Mouse (Mus musculus) CH12.LX (cell line): ENCODE results near the gene Rccd1. TPM values are rescaled to one million over a fixed set of nuclear protein-coding genes. Genes with fewer than 3 reads are reported as not detected.

Experiments
- DNase-seq: peaks from one replicate; pipeline ENCODE4 v3.0.0-alpha.2; 2013; ENCODE audit errors: extremely low read depth
- H3K27ac ChIP-seq: 2 replicates; pipeline ENCODE4 v1.5.1; 2012; ENCODE audit warnings: low read depth, mild to moderate bottlenecking, control low read depth, moderate library complexity; ENCODE audit not compliant: insufficient read depth
- H3K27me3 ChIP-seq: replicated peaks from 2 replicates; pipeline ENCODE3; 2012; ENCODE audit warnings: inconsistent platforms
- H3K36me3 ChIP-seq, 2 experiments: replicated peaks in 1 of 2; 2 replicates each; pipeline versions ENCODE3 to v1.6.1; 2012; ENCODE audit warnings: inconsistent platforms in 1 of 2, low read length in 1 of 2, mild to moderate bottlenecking in 1 of 2, mixed read lengths in 1 of 2, moderate library complexity in 1 of 2; ENCODE audit not compliant: control insufficient read depth in 1 of 2, insufficient read depth in 1 of 2
- H3K4me1 ChIP-seq, 2 experiments: 2 replicates each; pipeline ENCODE4 v1.6.1; 2012; ENCODE audit warnings: inconsistent platforms in 1 of 2, moderate library complexity in 1 of 2; ENCODE audit not compliant: insufficient read depth in 2 of 2, control insufficient read depth in 1 of 2
- H3K4me2 ChIP-seq: 2 replicates; pipeline ENCODE4 v1.6.1; 2012; ENCODE audit warnings: low read depth, mild to moderate bottlenecking, control low read depth; ENCODE audit not compliant: poor library complexity, insufficient read depth, severe bottlenecking
- H3K4me3 ChIP-seq, 3 experiments: fragments of 150-350 bp in 1 of 3; sonication (generic) in 1 of 3; replicated peaks in 1 of 3; 2 replicates each; pipeline versions ENCODE3 to v1.5.1; 2011 to 2012; ENCODE audit warnings: low read depth in 2 of 3, low read length in 2 of 3, mild to moderate bottlenecking in 2 of 3, moderate library complexity in 2 of 3, control low read depth in 1 of 3, improper control_type of control experiment in 1 of 3, inconsistent platforms in 1 of 3, mixed read lengths in 1 of 3; ENCODE audit not compliant: poor library complexity in 1 of 3
- H3K79me2 ChIP-seq: replicated peaks from 2 replicates; pipeline ENCODE4 v1.6.1; 2012; ENCODE audit warnings: mild to moderate bottlenecking, moderate library complexity; ENCODE audit not compliant: control insufficient read depth, poor library complexity, insufficient read depth, severe bottlenecking; ENCODE audit errors: extremely low read depth
- H3K9ac ChIP-seq: 2 replicates; pipeline ENCODE4 v1.6.1; 2012; ENCODE audit warnings: low read depth, mild to moderate bottlenecking, control low read depth, moderate library complexity; ENCODE audit not compliant: insufficient read depth
- H3K9me3 ChIP-seq: replicated peaks from 2 replicates; pipeline ENCODE3; 2012; ENCODE audit warnings: low read length, inconsistent platforms, mixed read lengths
- CHD1 ChIP-seq: IDR thresholded peaks from 2 replicates; pipeline ENCODE4 v1.6.1; 2012; ENCODE audit warnings: low read depth, low read length, improper control_type of control experiment, inconsistent platforms
- CHD2 ChIP-seq: IDR thresholded peaks from 2 replicates; pipeline ENCODE4 v1.6.1; 2011; ENCODE audit warnings: low read length, improper control_type of control experiment
- CTCF ChIP-seq, 2 experiments: IDR thresholded peaks in 1 of 2; conservative IDR thresholded peaks in 1 of 2; 2 replicates each; pipeline ENCODE4 v1.5.1; 2011 to 2012; ENCODE audit warnings: low read depth in 2 of 2, low read length in 2 of 2, improper control_type of control experiment in 1 of 2, inconsistent platforms in 1 of 2, mild to moderate bottlenecking in 1 of 2, moderate library complexity in 1 of 2
- ELF1 ChIP-seq: IDR thresholded peaks from 2 replicates; pipeline ENCODE4 v1.6.1; 2014; ENCODE audit warnings: low read depth, mild to moderate bottlenecking, inconsistent platforms, low read length, improper control_type of control experiment
- ETS1 ChIP-seq: conservative IDR thresholded peaks from 2 replicates; pipeline ENCODE4 v1.6.1; 2012; ENCODE audit warnings: low read depth, mild to moderate bottlenecking, inconsistent platforms, low read length, improper control_type of control experiment, moderate library complexity
- GABPA ChIP-seq: IDR thresholded peaks from 2 replicates; pipeline ENCODE4 v1.6.1; 2012; ENCODE audit warnings: low read depth, low read length, improper control_type of control experiment, inconsistent platforms; ENCODE audit not compliant: insufficient replicate concordance
- IRF4 ChIP-seq: IDR thresholded peaks from 2 replicates; pipeline ENCODE4 v1.6.1; 2014; ENCODE audit warnings: low read depth, mild to moderate bottlenecking, inconsistent platforms, low read length, improper control_type of control experiment
- JUN ChIP-seq: IDR thresholded peaks from 2 replicates; pipeline ENCODE4 v1.6.1; 2011; ENCODE audit warnings: low read depth, mild to moderate bottlenecking, low read length, improper control_type of control experiment, moderate library complexity; ENCODE audit not compliant: insufficient read depth
- MAFK ChIP-seq: IDR thresholded peaks from 2 replicates; pipeline ENCODE4 v1.6.1; 2011; ENCODE audit warnings: low read length, improper control_type of control experiment; ENCODE audit not compliant: insufficient replicate concordance
- MAX ChIP-seq: IDR thresholded peaks from 2 replicates; pipeline ENCODE4 v1.6.1; 2011; ENCODE audit warnings: low read length, improper control_type of control experiment
- MYC ChIP-seq: IDR thresholded peaks from 2 replicates; pipeline ENCODE4 v1.6.1; 2011; ENCODE audit warnings: low read depth, mild to moderate bottlenecking, improper control_type of control experiment, low read length
- NELFE ChIP-seq: IDR thresholded peaks from 2 replicates; pipeline ENCODE4 v1.6.1; 2011; ENCODE audit warnings: low read depth, low read length, improper control_type of control experiment
- POLR2A ChIP-seq: IDR thresholded peaks from 2 replicates; pipeline ENCODE4 v1.6.1; 2011; ENCODE audit warnings: low read depth, mild to moderate bottlenecking, improper control_type of control experiment, low read length
- POLR2AphosphoS2 ChIP-seq: IDR thresholded peaks from 2 replicates; pipeline ENCODE4 v1.6.1; 2011; ENCODE audit warnings: low read depth, low read length, improper control_type of control experiment
- RCOR1 ChIP-seq: conservative IDR thresholded peaks from 2 replicates; pipeline ENCODE4 v1.6.1; 2012; ENCODE audit warnings: low read depth, mild to moderate bottlenecking, inconsistent platforms, low read length, improper control_type of control experiment
- SIN3A ChIP-seq: IDR thresholded peaks from 2 replicates; pipeline ENCODE4 v1.6.1; 2012; ENCODE audit warnings: low read length, improper control_type of control experiment, inconsistent platforms
- SMC3 ChIP-seq: IDR thresholded peaks from 2 replicates; pipeline ENCODE4 v1.6.1; 2011; ENCODE audit warnings: low read depth, low read length, improper control_type of control experiment
- TBP ChIP-seq: conservative IDR thresholded peaks from 2 replicates; pipeline ENCODE4 v1.6.1; 2011; ENCODE audit warnings: low read depth, low read length, improper control_type of control experiment
- TCF12 ChIP-seq: IDR thresholded peaks from 2 replicates; pipeline ENCODE4 v1.6.1; 2014; ENCODE audit warnings: low read depth, mild to moderate bottlenecking, inconsistent platforms, low read length, improper control_type of control experiment
- USF2 ChIP-seq: conservative IDR thresholded peaks from 2 replicates; pipeline ENCODE4 v1.6.1; 2011; ENCODE audit warnings: low read depth, low read length, improper control_type of control experiment
- ZC3H11A ChIP-seq: IDR thresholded peaks from 2 replicates; pipeline ENCODE4 v1.6.1; 2012; ENCODE audit warnings: low read depth, mild to moderate bottlenecking, inconsistent platforms, low read length, improper control_type of control experiment
- ZKSCAN1 ChIP-seq: IDR thresholded peaks from 2 replicates; pipeline ENCODE4 v1.6.1; 2012; ENCODE audit warnings: low read depth, inconsistent platforms, low read length, improper control_type of control experiment, borderline replicate concordance
- ZMIZ1 ChIP-seq: IDR thresholded peaks from 2 replicates; pipeline ENCODE4 v1.6.1; 2012; ENCODE audit warnings: low read depth, mild to moderate bottlenecking, inconsistent platforms, low read length, improper control_type of control experiment
- dilution Hi-C: fragments of 300-500 bp; cut with MboI; formaldehyde crosslinking; loops from 2 replicates; pipeline ENCODE4 v1.14.3; 2020; ENCODE audit warnings: low sequenced_read_pairs; ENCODE audit not compliant: extremely low pct_unique_long_range_greater_than_20kb, extremely low pct_ligation_motif_present
- in situ Hi-C: fragments of 300-500 bp; cut with MboI; formaldehyde crosslinking; loops from 3 replicates; pipeline ENCODE4 v1.14.3; 2019; ENCODE audit warnings: low sequenced_read_pairs, low pct_ligation_motif_present, low pct_unique_long_range_greater_than_20kb, mixed read lengths
- polyA plus RNA-seq: library from polyadenylated mRNA; unstranded; fragments of >175 nt; gene quantifications from 2 replicates; pipeline ENCODE4 v1.2.1, GENCODE M21; 2012; ENCODE audit warnings: low read depth; ENCODE audit not compliant: insufficient read length
- total RNA-seq, 2 experiments: library from RNA; depleted of rRNA; stranded (reverse); fragments of 300-350 nt in 1 of 2; fragments of >200 nt in 1 of 2; gene quantifications; 2 replicates each; pipeline ENCODE4 v1.2.3; 2012 to 2014

Gene Rccd1
- total and polyA plus RNA-seq, 3 experiments = 17.4 to 18.5 (median 18.3) TPM

GRCm38 (mm10) chr7:80267764-80268163, 56.5 kb downstream of the Rccd1 start:
- H3K4me2 ChIP-seq = no peak overlapping the region
- peaks cover 9 to 40% of the 10 kb centered on the region in 2 experiments; a peak in 3 of 4 replicates for H3K4me1 ChIP-seq
- DNase-seq = no peak
- no peak overlapping the region for H3K27ac ChIP-seq
- no peaks in the 10 kb centered on the region for H3K27me3 ChIP-seq
- no peaks in the 10 kb centered on the region for H3K9me3 ChIP-seq
- dilution Hi-C loops (no loop called here), in situ Hi-C loops (loop anchor here (25.0 kb wide), 1 partner anchor 255 kb away; the partner anchor contains the start of gene Zfp710)
- peaks cover 37 to 56% of the 10 kb centered on the region in 2 experiments for H3K36me3 ChIP-seq
- TF ChIP-seq TBP (no peak), TCF12 (no peak), POLR2AphosphoS2 (no peak), MAX (no peak), GABPA (no peak), ZMIZ1 (no peak)
- H3K4me3 ChIP-seq = no peak overlapping the region
- H3K9ac ChIP-seq = no peak overlapping the region
- peaks cover 26% of the 10 kb centered on the region for H3K79me2 ChIP-seq

DNA sequence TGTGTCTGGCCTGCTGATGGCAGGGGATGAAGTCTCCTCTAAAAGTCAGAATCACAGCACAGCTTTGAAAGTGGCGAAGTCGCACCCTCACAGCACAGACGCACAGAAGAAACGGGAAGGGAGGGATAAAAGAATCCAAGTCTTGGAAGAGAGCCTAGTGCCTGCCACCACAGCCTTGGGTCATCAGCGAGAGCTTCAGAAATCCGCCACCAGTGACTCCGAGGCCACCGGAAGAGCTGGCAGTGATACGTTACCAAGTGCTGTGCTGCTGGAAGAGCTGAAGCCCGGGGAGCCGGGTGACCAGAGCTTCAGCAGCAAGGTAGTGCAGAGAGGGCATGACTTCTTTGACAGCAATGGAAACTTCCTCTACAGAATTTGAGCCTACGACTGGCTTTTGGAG, 59.6 kb downstream of the Rccd1 start:
- Histone ChIP-seq H3K9ac (no peak overlapping the region), H3K27ac (no peak overlapping the region), H3K4me1 (peaks cover 3 to 30% of the 10 kb centered on the region in 2 experiments; a peak in 2 of 4 replicates), H3K27me3 (no peaks in the 10 kb centered on the region), H3K4me2 (no peak overlapping the region), H3K36me3 (peaks cover 32 to 41% of the 10 kb centered on the region in 2 experiments), H3K79me2 (peaks cover 25% of the 10 kb centered on the region), H3K4me3 (no peak overlapping the region), H3K9me3 (no peaks in the 10 kb centered on the region)
- dilution Hi-C loops = no loop called here
- TF ChIP-seq RCOR1 = no peak
- TF ChIP-seq NELFE = no peak
- no peak for TF ChIP-seq ETS1
- TF ChIP-seq IRF4 = no peak
- TF ChIP-seq CHD2 = no peak
- no peak for TF ChIP-seq MAFK
- no peak for TF ChIP-seq SIN3A
- TF ChIP-seq ZC3H11A = no peak
- TF ChIP-seq SMC3 = no peak
- TF ChIP-seq MYC = no peak
- TF ChIP-seq ZKSCAN1 = no peak
- no peak for TF ChIP-seq USF2
- TF ChIP-seq CHD1 = no peak
- TF ChIP-seq JUN = no peak
- TF ChIP-seq CTCF (conservative IDR thresholded peaks at IDR 0.05 in 1 of 2, IDR thresholded peaks at IDR 0.05 in 1 of 2; ENCODE audit: low read depth in 2 of 2, low read length in 2 of 2) = no peak
- no peak for TF ChIP-seq POLR2A
- no peak for TF ChIP-seq ELF1
- in situ Hi-C loops = loop anchor here (25.0 kb wide), 1 partner anchor 252 kb away; the partner anchor contains the start of gene Zfp710
- DNase-seq = no peak
